Mouse (Mus musculus) liver, postnatal 0 days (tissue): ENCODE measurements around the gene 1110065P20Rik. TPM values are rescaled to one million over a fixed set of nuclear protein-coding genes. Genes with fewer than 3 reads are reported as not detected.
A peak's percentile ranks its signal among the peaks of the same experiment; 100 is the strongest.

Experiments used
- ATAC-seq: fragments of 200-750 bp; cut with Nextera tagmentation; 2 replicates; pipeline ENCODE4 v1.8.0; 2017; ENCODE audit warnings: mild to moderate bottlenecking, moderate library complexity
- DNase-seq: peaks from one replicate; pipeline ENCODE4 v3.0.0-alpha.2; 2016
- H3K27ac ChIP-seq: fragments of 300-500 bp; sonication (generic); 2 replicates; pipeline ENCODE4 v1.5.1; 2014; ENCODE audit warnings: antibody characterized with exemption, moderate library complexity, mild to moderate bottlenecking, low read depth
- H3K27me3 ChIP-seq: fragments of 300-500 bp; sonication (generic); 2 replicates; pipeline ENCODE4 v1.6.1; 2014; ENCODE audit warnings: low read length, control low read depth, mixed read lengths; ENCODE audit not compliant: insufficient read depth
- H3K36me3 ChIP-seq: fragments of 300-500 bp; sonication (generic); replicated peaks from 2 replicates; pipeline ENCODE4 v1.6.1; 2014; ENCODE audit warnings: mild to moderate bottlenecking, control low read depth, low read length, moderate library complexity, mixed read lengths; ENCODE audit not compliant: insufficient read depth
- H3K4me1 ChIP-seq: fragments of 300-500 bp; sonication (generic); 2 replicates; pipeline ENCODE4 v1.6.1; 2014; ENCODE audit warnings: antibody characterized with exemption, mild to moderate bottlenecking, control low read depth; ENCODE audit not compliant: insufficient read depth
- H3K4me2 ChIP-seq: fragments of 300-500 bp; sonication (generic); 2 replicates; pipeline ENCODE4 v1.6.1; 2014; ENCODE audit warnings: low read depth, mild to moderate bottlenecking, low read length, moderate library complexity, mixed read lengths
- H3K4me3 ChIP-seq: fragments of 300-500 bp; sonication (generic); 2 replicates; pipeline ENCODE4 v1.5.1; 2014; ENCODE audit warnings: low read depth, low read length
- H3K9ac ChIP-seq: fragments of 300-500 bp; sonication (generic); replicated peaks from 2 replicates; pipeline ENCODE4 v1.6.1; 2014; ENCODE audit warnings: mild to moderate bottlenecking, moderate library complexity
- H3K9me3 ChIP-seq: fragments of 300-500 bp; sonication (generic); 2 replicates; pipeline ENCODE4 v1.6.1; 2016; ENCODE audit warnings: mild to moderate bottlenecking, control low read depth, low read length, mixed read lengths
- CTCF ChIP-seq: sonication (generic); IDR thresholded peaks from 2 replicates; pipeline ENCODE4 v1.5.1; 2016; ENCODE audit warnings: antibody characterized with exemption, low read depth
- EP300 ChIP-seq: IDR thresholded peaks from 2 replicates; pipeline ENCODE4 v1.6.1; 2016; ENCODE audit warnings: antibody characterized with exemption, low read depth, mild to moderate bottlenecking
- WGBS: fragments of 180-500 bp; shearing (Covaris S2); extraction: QIAGEN DNeasy Blood & Tissue Kit; methylation state at CpG from one replicate; pipeline ENCODE4 v1.1.7; 2014; ENCODE audit not compliant: insufficient replicate concordance; 5-methylcytosine and 5-hydroxymethylcytosine counted together
- polyA plus RNA-seq: library from polyadenylated mRNA; unstranded; fragments of >200 nt; fragmentation: Nextera tagmentation; extraction: Ambion mirVana; gene quantifications from 2 replicates; pipeline ENCODE4 v1.2.1, GENCODE M21; 2015

1110065P20Rik gene
- polyA plus RNA-seq, 1 experiment from 2014 or later = 19.1 TPM

DNA sequence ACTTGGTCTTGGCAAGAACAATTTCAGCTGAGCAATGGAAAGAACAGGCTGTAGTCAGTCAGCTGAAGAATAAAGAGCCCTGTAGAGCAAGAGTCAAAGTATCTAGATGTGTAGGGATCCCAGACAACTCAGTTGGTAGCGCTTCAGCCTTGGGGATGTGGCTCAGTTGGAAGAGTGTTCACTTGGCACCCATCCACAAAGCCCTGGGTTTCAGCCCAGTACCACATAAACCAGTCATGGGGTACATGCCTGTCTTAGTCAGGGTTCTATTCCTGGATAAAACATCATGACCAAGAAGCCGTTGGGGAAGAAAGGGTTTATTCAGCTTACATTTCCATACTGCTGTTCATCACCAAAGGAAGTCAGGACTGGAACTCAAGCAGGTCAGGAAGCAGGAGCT lies 38.9 kb upstream of the 1110065P20Rik start:
- no peak overlapping the region for H3K27ac ChIP-seq
- no peak for ATAC-seq
- WGBS = 80% methylated on average over 2 of the region's 2 CpGs

DNA sequence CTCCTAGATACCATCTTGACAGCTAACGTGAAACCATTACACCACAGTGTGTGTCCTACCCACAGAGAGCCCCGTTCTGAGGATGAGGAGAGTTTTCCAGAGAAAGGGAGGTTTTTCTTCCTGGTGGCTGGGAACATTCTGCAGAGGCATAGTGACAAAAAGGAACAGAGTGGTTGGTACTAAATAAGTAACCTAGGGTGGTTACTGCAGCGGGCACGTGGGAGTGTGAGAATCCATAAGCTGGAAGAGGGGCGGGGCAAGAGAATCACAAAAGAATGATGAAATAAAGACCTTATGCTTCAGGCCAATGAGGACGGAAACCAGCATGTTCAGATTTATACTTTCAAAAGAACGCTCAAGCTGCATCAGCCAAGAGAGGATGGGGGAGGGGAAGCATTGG lies 37.7 kb upstream of the 1110065P20Rik start:
- H3K4me1 ChIP-seq = no peaks in the 10 kb centered on the region
- TF ChIP-seq EP300 = no peak
- TF ChIP-seq CTCF = no peak
- H3K4me3 ChIP-seq = no peak overlapping the region
- ATAC-seq (no peak), DNase-seq (no peak)
- no peak overlapping the region for H3K27ac ChIP-seq
- H3K27me3 ChIP-seq = peaks cover 29% of the 10 kb centered on the region
- no peaks in the 10 kb centered on the region for H3K9me3 ChIP-seq
- no peaks in the 10 kb centered on the region for H3K36me3 ChIP-seq
- 68% methylated on average over 7 of the region's 7 CpGs for whole genome bisulfite sequencing
- no peak overlapping the region for H3K4me2 ChIP-seq
- H3K9ac ChIP-seq = no peak overlapping the region

More for the DNA sequence above, 38.9 kb upstream of the 1110065P20Rik start:
- DNase-seq = no peak
- peaks cover 32% of the 10 kb centered on the region for H3K27me3 ChIP-seq
- no peak for TF ChIP-seq EP300
- TF ChIP-seq CTCF = no peak
- no peaks in the 10 kb centered on the region for H3K9me3 ChIP-seq
- no peaks in the 10 kb centered on the region for H3K36me3 ChIP-seq
- no peak overlapping the region for H3K9ac ChIP-seq
- H3K4me3 ChIP-seq = no peak overlapping the region
- no peaks in the 10 kb centered on the region for H3K4me1 ChIP-seq
- H3K4me2 ChIP-seq = no peak overlapping the region

DNA sequence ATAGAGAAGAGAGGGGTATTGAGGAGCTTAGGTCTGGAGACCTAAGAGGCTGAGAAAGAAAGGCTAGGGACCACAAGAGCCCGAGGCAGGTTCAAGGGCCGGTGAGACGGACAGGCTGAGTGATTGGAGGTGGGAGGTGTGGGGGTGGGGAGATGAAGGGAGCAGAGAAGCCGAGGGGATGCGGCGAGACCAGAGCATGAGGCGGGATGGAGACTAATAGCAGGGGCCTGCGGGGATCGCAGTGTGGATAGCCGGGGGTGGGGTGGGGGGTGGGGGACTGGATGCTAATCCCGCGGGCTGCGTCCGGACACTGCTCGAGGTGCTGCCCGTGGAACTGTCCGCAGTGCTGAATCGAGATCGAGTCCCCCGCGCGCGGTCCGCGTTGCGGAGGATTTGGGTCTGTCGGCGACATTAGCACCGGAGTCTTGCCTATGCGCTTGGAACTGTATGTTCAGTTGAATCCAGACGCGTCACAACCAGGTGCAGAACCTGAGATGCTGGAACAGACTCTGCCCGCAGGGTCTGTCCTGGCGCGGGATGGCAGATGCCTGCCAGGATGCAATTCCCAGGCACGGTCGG lies 31.2 kb upstream of the 1110065P20Rik start:
- 1% methylated on average over 36 of the region's 37 CpGs for WGBS
- no peak overlapping the region for H3K9ac ChIP-seq
- TF ChIP-seq EP300 (no peak), CTCF (no peak)
- DNase-seq (peak; percentile 60), ATAC-seq (no peak)
- no peaks in the 10 kb centered on the region; the same call in 1 of the 2 replicates for H3K4me1 ChIP-seq
- H3K4me2 ChIP-seq = no peak overlapping the region
- H3K36me3 ChIP-seq = no peaks in the 10 kb centered on the region
- H3K27me3 ChIP-seq = peaks cover 48% of the 10 kb centered on the region
- H3K9me3 ChIP-seq = no peaks in the 10 kb centered on the region
- no peak overlapping the region for H3K4me3 ChIP-seq
- H3K27ac ChIP-seq = no peak overlapping the region

DNA sequence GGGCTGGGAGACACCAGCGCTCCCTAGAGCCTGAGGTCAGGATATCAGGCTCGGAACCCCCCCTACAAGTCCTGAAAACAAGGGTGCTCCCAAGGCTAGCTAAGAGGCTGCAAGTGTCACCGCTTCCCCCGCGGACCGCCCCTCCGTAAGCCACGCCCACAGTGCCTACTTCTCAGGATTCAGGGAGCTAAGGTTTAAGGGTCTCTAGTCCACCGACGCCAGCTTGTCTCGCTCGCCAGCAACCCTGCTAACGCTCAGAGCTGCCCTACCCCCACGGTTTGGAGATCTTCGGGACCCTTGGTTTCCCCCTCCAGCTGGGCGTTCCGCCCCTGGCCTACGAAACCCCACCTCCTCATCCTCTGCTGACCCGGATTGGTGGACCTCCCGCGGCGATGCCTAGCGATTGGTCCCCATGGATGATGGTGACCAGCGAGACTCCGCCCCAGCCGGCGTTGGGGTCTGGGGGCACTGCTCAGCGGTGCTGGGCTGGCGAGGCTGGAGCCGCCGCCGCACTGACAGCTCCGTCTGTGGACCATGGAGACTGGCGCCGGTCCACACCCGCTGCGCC lies 30.4 kb upstream of the 1110065P20Rik start:
- no peak for TF ChIP-seq CTCF
- no peak for TF ChIP-seq EP300
- Histone ChIP-seq H3K27ac (no peak overlapping the region), H3K4me1 (no peaks in the 10 kb centered on the region; the same call in 1 of the 2 replicates), H3K4me2 (no peak overlapping the region), H3K9me3 (no peaks in the 10 kb centered on the region), H3K36me3 (no peaks in the 10 kb centered on the region), H3K4me3 (peak overlapping the region; percentile 4; the same call in 1 of the 2 replicates), H3K9ac (no peak overlapping the region), H3K27me3 (peaks cover 48% of the 10 kb centered on the region)
- DNase-seq = no peak
- WGBS = under 1% methylated on average over 37 of the region's 37 CpGs
- ATAC-seq = no peak

- WGBS = 4% methylated on average over 11 of the region's 11 CpGs
- Histone ChIP-seq H3K36me3 (no peaks in the 10 kb centered on the region), H3K4me3 (peak within 1 kb of the TSS; percentile 4; the same call in 1 of the 2 replicates), H3K27ac (no peak within 1 kb of the TSS), H3K9me3 (no peaks in the 10 kb centered on the region), H3K9ac (no peak within 1 kb of the TSS), H3K4me1 (no peaks in the 10 kb centered on the region; the same call in 1 of the 2 replicates), H3K4me2 (no peak within 1 kb of the TSS), H3K27me3 (peaks cover 44% of the 10 kb centered on the region)
- ATAC-seq (no peak), DNase-seq (no peak)
- no peak for TF ChIP-seq CTCF
- TF ChIP-seq EP300 = no peak
These were observed 29.6 kb upstream of the 1110065P20Rik start, which contains the start of gene Epha10 for GRCm38 (mm10) chr4:124880599-124880998. Gene Epha10 (plus strand): TSS chr4:124880899.

GRCm38 (mm10) chr4:124872719-124873118 lies 21.7 kb upstream of the 1110065P20Rik start:
- Histone ChIP-seq H3K4me2 (no peak overlapping the region), H3K4me3 (no peak overlapping the region), H3K36me3 (no peaks in the 10 kb centered on the region), H3K4me1 (no peaks in the 10 kb centered on the region), H3K27me3 (no peaks in the 10 kb centered on the region), H3K9ac (no peak overlapping the region), H3K27ac (no peak overlapping the region), H3K9me3 (peaks cover 3% of the 10 kb centered on the region; the same call in 1 of the 2 replicates)
- DNase-seq (no peak), ATAC-seq (no peak)
- TF ChIP-seq CTCF (peak; percentile 49), EP300 (no peak)
- 100% methylated on average over 1 of the region's 1 CpGs for WGBS
